Mouse (Mus musculus) embryonic fibroblast, embryonic 13.5 days (primary cell): ENCODE measurements around the gene Gm1113.

Experiments used
- CTCF ChIP-seq: IDR thresholded peaks from 2 replicates; pipeline ENCODE4 v1.5.1; 2011; ENCODE audit warnings: mild to moderate bottlenecking, control low read depth, low read length, moderate library complexity, borderline replicate concordance; ENCODE audit not compliant: insufficient read depth
- POLR2A ChIP-seq: IDR thresholded peaks from 2 replicates; pipeline ENCODE4 v1.6.1; 2011; ENCODE audit warnings: low read depth, mild to moderate bottlenecking, control low read depth, low read length, moderate library complexity

DNA sequence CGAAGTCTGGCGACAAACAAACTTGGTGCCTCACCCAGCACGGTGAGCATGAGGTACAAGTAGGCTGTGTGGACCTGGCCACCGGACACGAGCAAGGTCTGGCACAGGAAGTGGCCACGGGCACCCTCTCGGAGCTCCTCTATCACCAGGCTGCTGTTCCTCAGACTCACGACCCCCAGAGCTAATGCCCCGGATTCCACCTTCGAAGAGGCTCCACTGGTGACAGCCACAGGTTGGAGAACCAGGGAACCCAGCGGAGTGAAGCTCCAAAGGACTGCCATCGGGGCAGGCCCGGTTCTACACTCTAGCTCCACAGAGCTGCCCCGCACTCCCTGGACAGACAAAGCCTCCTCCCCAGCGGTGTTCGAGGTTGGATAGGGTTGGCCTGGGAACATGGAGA lies 1.4 kb downstream of the Gm1113 start:
- TF ChIP-seq POLR2A (no peak), CTCF (no peak)
